9 mouse cellular contexts compared by ENCODE assay signal in genomic region chr13:107105510-107105909, GRCm38 (mm10).
DNase-seq lines count a peak whose midpoint lies in the region; ATAC-seq and TF ChIP-seq lines count a peak whose summit lies in the region.
"Had no signal": no experiment of that assay in that cellular context is flagged by ENCODE, and none has a peak within 500 bp of the region (broad histone marks: within the 10 kb centered on the region; RNA-seq: fewer than 3 reads in every experiment).

No protein-coding gene starts in this region.

- H3K4me2 ChIP-seq in liver, embryonic 11.5 days: no peak overlapping the region
- H3K4me2 ChIP-seq: liver, embryonic 15.5 days had no signal

- no peaks in the 10 kb centered on the region for H3K9me3 ChIP-seq in liver, embryonic 11.5 days (ENCODE audit: control insufficient read depth, low read length)
- H3K9me3 ChIP-seq: liver, embryonic 15.5 days had no signal

- no peaks in the 10 kb centered on the region for H3K36me3 ChIP-seq in liver, embryonic 11.5 days (ENCODE audit: control insufficient read depth, insufficient read depth, low read length)
- H3K36me3 ChIP-seq: liver, embryonic 15.5 days had no signal

- no peak overlapping the region for H3K9ac ChIP-seq in liver, embryonic 11.5 days (ENCODE audit: low read depth, low read length)
- H3K9ac ChIP-seq: liver, embryonic 15.5 days had no signal

- H3K4me1 ChIP-seq in liver, embryonic 11.5 days (replicated peaks; ENCODE audit: control insufficient read depth, insufficient read depth, low read length): peaks cover 2% of the 10 kb centered on the region

- DNase-seq in cerebellum, adult 11 months: peak; percentile 6
- DNase-seq in liver: peak; percentile 71
- no peak for DNase-seq in liver, embryonic 11.5 days (ENCODE audit: low spot score)
- no peak for DNase-seq in brain, embryonic 14.5 days (ENCODE audit: low read depth)
- peak; percentile 66 for DNase-seq in kidney, postnatal 10 days
- peak; percentile 22 for DNase-seq in retina, adult 2 months (ENCODE audit: low read depth, low spot score)

- WGBS in liver, embryonic 11.5 days: 39% methylated on average over 1 of the region's 1 CpGs

- peak; percentile 35; the same call in 1 of the 2 replicates for TF ChIP-seq CTCF in brain, embryonic 14.5 days (IDR thresholded peaks at IDR 0.05; ENCODE audit: borderline replicate concordance, extremely low read depth, insufficient read depth, insufficient read length)

- no peak overlapping the region for H3K27ac ChIP-seq in liver, embryonic 11.5 days (ENCODE audit: low read depth, low read length)
- H3K27ac ChIP-seq: liver, embryonic 15.5 days had no signal

- ATAC-seq in cerebellum, adult (ENCODE audit: insufficient number of reproducible peaks, low FRiP score, low TSS enrichment): no peak
- ATAC-seq in liver, embryonic 11.5 days (replicated peaks; ENCODE audit: low FRiP score): no peak
- ATAC-seq in inflammation-experienced regulatory T-cells, adult 6 months: no peak

- no peaks in the 10 kb centered on the region for H3K27me3 ChIP-seq in liver, embryonic 11.5 days (replicated peaks; ENCODE audit: control insufficient read depth, insufficient read depth, low read length)
- H3K27me3 ChIP-seq: liver, embryonic 15.5 days had no signal

- TF ChIP-seq POLR2A in brain, embryonic 14.5 days (IDR thresholded peaks at IDR 0.05; ENCODE audit: borderline replicate concordance, extremely low read depth, insufficient read depth, insufficient read length, poor library complexity, severe bottlenecking): no peak

- no peak overlapping the region for H3K4me3 ChIP-seq in liver, embryonic 11.5 days (ENCODE audit: low read depth, low read length)
- H3K4me3 ChIP-seq: liver, embryonic 15.5 days had no signal

Comparison
In these comparisons a context has a peak if more than half of its experiments do, and no peak if none do; other contexts are left out.
1. DNase-seq: peak in cerebellum, adult 11 months (single experiment), liver (single experiment), kidney, postnatal 10 days (single experiment) and retina, adult 2 months (single experiment); none in liver, embryonic 11.5 days (single experiment) and brain, embryonic 14.5 days (single experiment).